26 mouse cellular contexts compared by ENCODE assay signal in genomic region chr5:99782806-99783205, GRCm38 (mm10).
"Had no signal": no experiment of that assay in that cellular context is flagged by ENCODE, and none has a peak within 500 bp of the region (broad histone marks: within the 10 kb centered on the region; RNA-seq: fewer than 3 reads in every experiment).

No protein-coding gene starts in this region.

- H3K4me1 ChIP-seq: intestine, embryonic 15.5 days; liver, embryonic 13.5 days; liver, embryonic 15.5 days had no signal

- H3K36me3 ChIP-seq: hindbrain, embryonic 10.5 days; hindbrain, embryonic 12.5 days; intestine, embryonic 15.5 days; limb, embryonic 10.5 days; limb, embryonic 12.5 days; liver, embryonic 13.5 days; liver, embryonic 15.5 days had no signal

- DNase-seq: gastrocnemius, adult 2 months; gastrocnemius, postnatal 10 days; gastrocnemius, postnatal 25 days; heart, postnatal 14 days; kidney, adult 18-20 months; kidney, adult 8-10 months; kidney, postnatal 10 days; kidney, postnatal 25 days; kidney, postnatal 4 days; liver; liver, embryonic 13.5 days; liver, postnatal 0 days had no signal

- H3K9me3 ChIP-seq: hindbrain, embryonic 10.5 days; hindbrain, embryonic 12.5 days; intestine, embryonic 15.5 days; limb, embryonic 10.5 days; limb, embryonic 12.5 days; liver, embryonic 13.5 days; liver, embryonic 15.5 days had no signal

- H3K27ac ChIP-seq: gastrocnemius, adult 2 months; hindbrain, embryonic 10.5 days; hindbrain, embryonic 12.5 days; hindbrain, embryonic 14.5 days; intestine, embryonic 15.5 days; layer of hippocampus, adult 2 months; left cerebral cortex, adult 2 months; limb, embryonic 10.5 days; limb, embryonic 12.5 days; liver, embryonic 13.5 days; liver, embryonic 15.5 days had no signal

- H3K9ac ChIP-seq: hindbrain, embryonic 12.5 days; hindbrain, embryonic 14.5 days; intestine, embryonic 15.5 days; limb, embryonic 12.5 days; liver, embryonic 13.5 days; liver, embryonic 15.5 days; liver, postnatal 0 days had no signal

- ATAC-seq: forebrain, embryonic 16.5 days; hindbrain, embryonic 16.5 days; inflammation-experienced regulatory T-cells, adult 6 months; intestine, embryonic 15.5 days; intestine, postnatal 0 days; liver, postnatal 0 days had no signal

- H3K4me2 ChIP-seq: hindbrain, embryonic 12.5 days; hindbrain, embryonic 14.5 days; intestine, embryonic 15.5 days; limb, embryonic 12.5 days; liver, embryonic 11.5 days; liver, embryonic 13.5 days; liver, embryonic 15.5 days had no signal

- H3K4me3 ChIP-seq: gastrocnemius, adult 2 months; hindbrain, embryonic 10.5 days; hindbrain, embryonic 12.5 days; intestine, embryonic 15.5 days; layer of hippocampus, adult 2 months; left cerebral cortex, adult 2 months; limb, embryonic 10.5 days; limb, embryonic 12.5 days; liver, embryonic 13.5 days; liver, embryonic 15.5 days had no signal

- H3K27me3 ChIP-seq: hindbrain, embryonic 12.5 days; intestine, embryonic 15.5 days; limb, embryonic 12.5 days; liver, embryonic 13.5 days; liver, embryonic 15.5 days had no signal
